Mouse (Mus musculus): ENCODE data around the gene Sebox. TPM values are rescaled to one million over a fixed set of nuclear protein-coding genes. Genes with fewer than 3 reads are reported as not detected.

Sebox gene
- polyA plus RNA-seq, 1 experiment from 2014 or later = not detected

GRCm38 (mm10) chr11:78500623-78501202 is 2.5 kb upstream of the Sebox start:
- Histone ChIP-seq H3K27me3 (ENCODE audit: control insufficient read depth, insufficient read depth, low read length) (peaks cover 16% of the 10 kb centered on the region), H3K27ac (replicated peaks; ENCODE audit: low read depth, low read length) (no peak overlapping the region), H3K4me2 (ENCODE audit: low read depth, low read length) (no peak overlapping the region), H3K9me3 (replicated peaks; ENCODE audit: control insufficient read depth, low read length) (no peaks in the 10 kb centered on the region), H3K4me3 (ENCODE audit: low read depth, low read length) (no peak overlapping the region), H3K9ac (replicated peaks; ENCODE audit: low read length) (no peak overlapping the region), H3K36me3 (replicated peaks; ENCODE audit: control insufficient read depth, insufficient read depth, low read depth, low read length) (no peaks in the 10 kb centered on the region), H3K4me1 (ENCODE audit: control insufficient read depth, insufficient read depth, low read length) (peaks cover 3% of the 10 kb centered on the region; the same call in 1 of the 2 replicates)
- no peak for ATAC-seq (replicated peaks; ENCODE audit: insufficient number of reproducible peaks, low FRiP score, low TSS enrichment, low read depth)
- WGBS = 82% methylated on average over 9 of the region's 9 CpGs
- no peak for DNase-seq (ENCODE audit: low spot score)

GRCm38 (mm10) chr11:78501529-78501928 is 1.7 kb upstream of the Sebox start:
- Histone ChIP-seq H3K27ac (replicated peaks; ENCODE audit: low read depth, low read length) (no peak overlapping the region), H3K9ac (replicated peaks; ENCODE audit: low read length) (no peak overlapping the region), H3K4me1 (ENCODE audit: control insufficient read depth, insufficient read depth, low read length) (peaks cover 3% of the 10 kb centered on the region; the same call in 1 of the 2 replicates), H3K4me2 (ENCODE audit: low read depth, low read length) (no peak overlapping the region; the same call in 1 of the 2 replicates), H3K4me3 (ENCODE audit: low read depth, low read length) (no peak overlapping the region), H3K36me3 (replicated peaks; ENCODE audit: control insufficient read depth, insufficient read depth, low read depth, low read length) (no peaks in the 10 kb centered on the region), H3K27me3 (ENCODE audit: control insufficient read depth, insufficient read depth, low read length) (peaks cover 10% of the 10 kb centered on the region), H3K9me3 (replicated peaks; ENCODE audit: control insufficient read depth, low read length) (no peaks in the 10 kb centered on the region)
- 76% methylated on average over 20 of the region's 20 CpGs for WGBS
- ATAC-seq (replicated peaks; ENCODE audit: insufficient number of reproducible peaks, low FRiP score, low TSS enrichment, low read depth) (no peak), DNase-seq (ENCODE audit: low spot score) (no peak)

- no peak overlapping the region for H3K4me2 ChIP-seq (ENCODE audit: low read depth, low read length)
- no peak overlapping the region for H3K4me3 ChIP-seq (ENCODE audit: low read depth, low read length)
- H3K9ac ChIP-seq (replicated peaks; ENCODE audit: low read length) = no peak overlapping the region
- H3K36me3 ChIP-seq (replicated peaks; ENCODE audit: control insufficient read depth, insufficient read depth, low read depth, low read length) = no peaks in the 10 kb centered on the region; the same call in 1 of the 2 replicates
- H3K9me3 ChIP-seq (replicated peaks; ENCODE audit: control insufficient read depth, low read length) = no peaks in the 10 kb centered on the region
- DNase-seq (ENCODE audit: low spot score) = no peak
- H3K27me3 ChIP-seq (ENCODE audit: control insufficient read depth, insufficient read depth, low read length) = no peaks in the 10 kb centered on the region
- no peak overlapping the region for H3K27ac ChIP-seq (replicated peaks; ENCODE audit: low read depth, low read length)
- H3K4me1 ChIP-seq (ENCODE audit: control insufficient read depth, insufficient read depth, low read length) = no peaks in the 10 kb centered on the region
- WGBS = 75% methylated on average over 3 of the region's 3 CpGs
- no peak for ATAC-seq (replicated peaks; ENCODE audit: insufficient number of reproducible peaks, low FRiP score, low TSS enrichment, low read depth)
Measured at GRCm38 (mm10) chr11:78505430-78505829, 2.2 kb downstream of the Sebox start.

GRCm38 (mm10) chr11:78509148-78509547 is 5.9 kb downstream of the Sebox start:
- Histone ChIP-seq H3K9me3 (replicated peaks; ENCODE audit: control insufficient read depth, low read length) (no peaks in the 10 kb centered on the region), H3K4me3 (ENCODE audit: low read depth, low read length) (no peak overlapping the region), H3K36me3 (replicated peaks; ENCODE audit: control insufficient read depth, insufficient read depth, low read depth, low read length) (no peaks in the 10 kb centered on the region; the same call in 1 of the 2 replicates), H3K27me3 (ENCODE audit: control insufficient read depth, insufficient read depth, low read length) (no peaks in the 10 kb centered on the region), H3K27ac (replicated peaks; ENCODE audit: low read depth, low read length) (no peak overlapping the region), H3K9ac (replicated peaks; ENCODE audit: low read length) (no peak overlapping the region), H3K4me2 (ENCODE audit: low read depth, low read length) (no peak overlapping the region), H3K4me1 (ENCODE audit: control insufficient read depth, insufficient read depth, low read length) (no peaks in the 10 kb centered on the region; the same call in 1 of the 2 replicates)
- 81% methylated on average over 5 of the region's 5 CpGs for WGBS
- ATAC-seq (replicated peaks; ENCODE audit: insufficient number of reproducible peaks, low FRiP score, low TSS enrichment, low read depth) (no peak), DNase-seq (ENCODE audit: low spot score) (no peak)

GRCm38 (mm10) chr11:78512025-78512957 is 9.0 kb downstream of the Sebox start, which contains the start of the genes Tmem199 and Poldip2:
Gene Tmem199 (minus strand): TSS chr11:78512172.
Gene Poldip2 (plus strand): TSS chr11:78512193.
- H3K9me3 ChIP-seq (replicated peaks; ENCODE audit: control insufficient read depth, low read length) = no peaks in the 10 kb centered on the region

GRCm38 (mm10) chr11:78513106-78513790 is 10.0 kb downstream of the Sebox start:
- Histone ChIP-seq H3K4me2 (ENCODE audit: low read depth, low read length) (peak overlapping the region; percentile 74), H3K36me3 (replicated peaks; ENCODE audit: control insufficient read depth, insufficient read depth, low read depth, low read length) (peaks cover 8% of the 10 kb centered on the region), H3K9ac (replicated peaks; ENCODE audit: low read length) (peak overlapping the region; percentile 88; the same call in 1 of the 2 replicates), H3K9me3 (replicated peaks; ENCODE audit: control insufficient read depth, low read length) (no peaks in the 10 kb centered on the region), H3K4me1 (ENCODE audit: control insufficient read depth, insufficient read depth, low read length) (no peaks in the 10 kb centered on the region; the same call in 1 of the 2 replicates), H3K4me3 (ENCODE audit: low read depth, low read length) (peak overlapping the region; percentile 70), H3K27ac (replicated peaks; ENCODE audit: low read depth, low read length) (no peak overlapping the region), H3K27me3 (ENCODE audit: control insufficient read depth, insufficient read depth, low read length) (no peaks in the 10 kb centered on the region)
- no peak for DNase-seq (ENCODE audit: low spot score)
- no peak for ATAC-seq (replicated peaks; ENCODE audit: insufficient number of reproducible peaks, low FRiP score, low TSS enrichment, low read depth)
- WGBS = 84% methylated on average over 3 of the region's 3 CpGs

More at GRCm38 (mm10) chr11:78512025-78512957, 9.0 kb downstream of the Sebox start, which contains the start of the genes Tmem199 and Poldip2:
- Histone ChIP-seq H3K4me3 (ENCODE audit: low read depth, low read length) (peak within 1 kb of the TSS; percentile 70), H3K36me3 (replicated peaks; ENCODE audit: control insufficient read depth, insufficient read depth, low read depth, low read length) (peaks cover 8% of the 10 kb centered on the region), H3K9ac (replicated peaks; ENCODE audit: low read length) (peak within 1 kb of the TSS; percentile 88), H3K4me1 (ENCODE audit: control insufficient read depth, insufficient read depth, low read length) (no peaks in the 10 kb centered on the region; the same call in 1 of the 2 replicates), H3K4me2 (ENCODE audit: low read depth, low read length) (peak within 1 kb of the TSS; percentile 74), H3K27me3 (ENCODE audit: control insufficient read depth, insufficient read depth, low read length) (no peaks in the 10 kb centered on the region), H3K27ac (replicated peaks; ENCODE audit: low read depth, low read length) (peak within 1 kb of the TSS; percentile 31)
- peak; percentile 97 for DNase-seq (ENCODE audit: low spot score)
- under 1% methylated on average over 67 of the region's 67 CpGs for WGBS
- peak; percentile 95 for ATAC-seq (replicated peaks; ENCODE audit: insufficient number of reproducible peaks, low FRiP score, low TSS enrichment, low read depth)

GRCm38 (mm10) chr11:78515549-78516325 is 12.5 kb downstream of the Sebox start:
- H3K36me3 ChIP-seq (replicated peaks; ENCODE audit: control insufficient read depth, insufficient read depth, low read depth, low read length) = peaks cover 10% of the 10 kb centered on the region
- DNase-seq (ENCODE audit: low spot score) = no peak
- no peak overlapping the region for H3K27ac ChIP-seq (replicated peaks; ENCODE audit: low read depth, low read length)
- no peak for ATAC-seq (replicated peaks; ENCODE audit: insufficient number of reproducible peaks, low FRiP score, low TSS enrichment, low read depth)
- H3K4me2 ChIP-seq (ENCODE audit: low read depth, low read length) = no peak overlapping the region
- H3K4me3 ChIP-seq (ENCODE audit: low read depth, low read length) = no peak overlapping the region
- WGBS = 65% methylated on average over 2 of the region's 2 CpGs
- H3K9ac ChIP-seq (replicated peaks; ENCODE audit: low read length) = no peak overlapping the region
- H3K27me3 ChIP-seq (ENCODE audit: control insufficient read depth, insufficient read depth, low read length) = no peaks in the 10 kb centered on the region
- no peaks in the 10 kb centered on the region for H3K9me3 ChIP-seq (replicated peaks; ENCODE audit: control insufficient read depth, low read length)
- no peaks in the 10 kb centered on the region; the same call in 1 of the 2 replicates for H3K4me1 ChIP-seq (ENCODE audit: control insufficient read depth, insufficient read depth, low read length)

Data from embryonic facial prominence, embryonic 11.5 days (tissue).